Mouse (Mus musculus) testis, adult 2 months (tissue): ENCODE measurements at regions not wholly inside any gene's neighbourhood (a gene's known extent, or its start where the extent isn't known, plus 50 kb on each side); places are given as distances from the start of the nearest gene placed in this dataset.

Source experiments
- CTCF ChIP-seq: fragments of 200-500 bp; IDR thresholded peaks from 2 replicates; pipeline ENCODE4 v1.5.1; 2012; ENCODE audit warnings: low read depth, mild to moderate bottlenecking, inconsistent platforms, low read length, moderate library complexity; ENCODE audit not compliant: control insufficient read depth, insufficient read depth, insufficient replicate concordance
- POLR2A ChIP-seq: fragments of 200-500 bp; IDR thresholded peaks from 2 replicates; pipeline ENCODE4 v1.6.1; 2012; ENCODE audit warnings: low read depth, mild to moderate bottlenecking, inconsistent platforms, low read length, moderate library complexity; ENCODE audit not compliant: control insufficient read depth

DNA sequence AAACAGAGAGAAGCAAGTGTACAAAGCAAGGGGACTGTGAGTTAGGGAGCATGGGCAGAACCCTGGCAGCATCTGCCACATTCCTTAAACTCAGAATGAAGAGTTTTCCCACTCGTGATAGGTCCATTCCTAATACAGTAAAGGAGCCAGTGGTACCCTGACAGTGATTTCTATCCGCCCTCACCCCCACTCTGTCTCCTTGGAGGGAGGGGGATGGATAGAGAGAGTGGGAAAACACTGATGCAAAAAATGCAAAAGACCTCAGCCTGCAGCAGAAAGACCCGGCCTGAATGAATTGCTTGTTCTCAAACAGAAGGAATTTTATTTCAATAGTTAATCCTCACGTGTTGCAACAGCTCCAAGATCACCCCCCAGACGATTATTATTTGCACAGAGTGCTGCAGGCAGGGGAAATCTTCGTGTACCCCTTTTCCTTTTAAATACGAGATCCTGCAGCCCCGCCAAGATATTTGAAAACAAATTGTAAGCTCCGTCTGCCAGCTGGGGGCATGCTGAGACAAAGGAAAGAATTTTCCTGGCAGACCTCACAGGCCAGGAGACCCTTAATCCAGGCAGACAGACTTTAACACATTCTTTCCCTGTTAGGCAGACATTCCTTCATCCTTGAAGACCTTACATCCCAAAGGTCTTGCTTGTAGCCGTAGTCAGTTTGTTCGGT is 68.4 kb upstream of the Kiz start:
- no peak for TF ChIP-seq POLR2A
- TF ChIP-seq CTCF: no peak
